Mouse (Mus musculus): ENCODE measurements around the gene Fam210b.

Gene Fam210b

GRCm38 (mm10) chr2:172353218-172353617, 7.9 kb downstream of the Fam210b start:
- DNase-seq: no peak

DNA sequence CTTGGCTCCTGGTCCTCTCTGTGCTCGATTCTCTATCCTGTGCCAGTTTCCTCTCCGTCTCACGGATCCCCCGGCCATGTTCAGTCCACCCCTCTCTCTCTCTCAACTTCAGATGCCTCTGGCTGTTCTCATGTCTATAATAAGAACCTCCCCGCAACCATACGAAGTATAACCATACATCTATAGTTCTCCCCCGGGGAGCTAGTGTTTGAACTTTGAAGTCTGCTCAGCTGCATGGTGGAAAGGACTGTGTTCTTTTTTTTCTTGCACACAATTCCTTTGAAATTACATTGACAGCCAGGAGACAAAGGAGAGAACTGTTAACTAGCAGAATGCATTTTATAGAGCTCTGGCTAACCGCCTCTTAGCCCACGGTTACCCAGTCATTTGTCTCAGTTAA, 9.4 kb downstream of the Fam210b start:
- DNase-seq: no peak

- no peak for DNase-seq
These were observed 10.5 kb downstream of the Fam210b start for GRCm38 (mm10) chr2:172355833-172356232.

DNA sequence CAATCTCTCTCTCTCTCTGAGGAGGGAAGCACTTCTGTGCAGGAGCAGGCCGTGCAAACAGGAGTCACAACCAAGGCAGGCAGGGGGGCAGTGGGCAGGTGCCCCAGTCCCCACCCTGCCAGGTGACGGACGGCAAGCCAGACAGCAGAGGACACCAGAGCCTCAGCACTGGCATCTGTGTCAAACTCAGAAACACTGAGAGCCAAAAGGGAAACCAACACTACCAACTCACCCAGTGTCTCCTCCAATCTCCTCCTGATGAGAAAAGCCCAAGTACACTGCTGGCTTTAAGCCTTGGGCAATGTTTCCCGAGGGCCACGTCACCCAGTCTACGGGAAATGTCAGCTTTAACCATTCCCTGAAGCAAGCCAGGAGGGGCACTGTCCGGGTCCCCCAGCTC, 17.8 kb downstream of the Fam210b start:
- no peak for DNase-seq

- DNase-seq: peak; percentile 94 to 97
These were observed 25.3 kb downstream of the Fam210b start, which contains the start of the genes Aurka and Cstf1 for GRCm38 (mm10) chr2:172370411-172371223. Gene Aurka, minus strand, starts transcription at chr2:172370535. Gene Cstf1, plus strand, starts transcription at chr2:172370681.

GRCm38 (mm10) chr2:172371258-172371657, 25.9 kb downstream of the Fam210b start:
- DNase-seq: no peak

GRCm38 (mm10) chr2:172376551-172376950, 31.2 kb downstream of the Fam210b start:
- no peak for DNase-seq

GRCm38 (mm10) chr2:172376999-172377515, 31.7 kb downstream of the Fam210b start:
- DNase-seq: no peak

DNA sequence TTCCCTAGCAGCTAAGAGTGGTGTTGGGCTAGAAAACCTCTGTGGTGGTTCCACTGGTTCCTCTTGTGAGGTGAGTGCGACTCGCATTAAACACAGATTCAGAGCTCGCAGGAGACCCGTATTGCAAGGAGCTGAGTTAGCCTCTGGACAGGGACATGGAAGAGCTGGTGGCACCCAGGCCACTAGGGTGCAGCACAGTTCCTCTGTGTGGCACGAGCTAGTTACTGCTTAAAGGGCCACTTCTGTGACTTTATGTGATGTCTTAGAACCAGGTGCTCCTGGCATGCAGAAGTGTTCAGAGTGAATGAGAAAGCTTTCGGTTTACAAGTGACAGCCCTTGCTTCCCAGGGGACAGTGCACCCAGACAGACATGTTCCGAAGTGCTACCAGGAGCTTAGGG, 33.0 kb downstream of the Fam210b start:
- DNase-seq: no peak

GRCm38 (mm10) chr2:172380513-172380912, 35.1 kb downstream of the Fam210b start:
- no peak for DNase-seq

- no peak for DNase-seq
These were observed 36.0 kb downstream of the Fam210b start for GRCm38 (mm10) chr2:172381341-172381740.

GRCm38 (mm10) chr2:172381898-172382297, 36.5 kb downstream of the Fam210b start:
- DNase-seq: no peak

DNA sequence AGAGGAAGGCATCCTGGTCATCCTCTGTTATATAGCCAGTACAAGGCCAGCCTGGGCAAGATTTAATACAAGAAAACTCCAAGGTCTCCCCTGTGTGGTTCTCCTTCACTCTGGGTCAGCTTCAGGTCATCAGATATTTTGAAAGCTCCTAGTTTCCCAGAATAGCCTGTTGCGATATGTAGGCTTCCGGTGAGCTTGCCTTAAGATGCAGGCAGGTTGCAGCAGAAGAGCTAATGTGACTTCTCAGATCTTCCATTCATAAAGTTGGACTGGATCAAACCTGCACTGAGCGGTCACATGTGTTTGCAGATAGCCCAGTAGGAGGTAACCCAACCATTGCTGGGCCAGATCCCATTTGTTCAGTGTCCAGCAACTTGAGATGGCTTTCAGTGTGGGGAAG, 39.4 kb downstream of the Fam210b start:
- DNase-seq: no peak

GRCm38 (mm10) chr2:172390341-172390740, 45.0 kb downstream of the Fam210b start:
- DNase-seq: no peak

- DNase-seq: no peak
These were observed 46.7 kb downstream of the Fam210b start for GRCm38 (mm10) chr2:172392041-172392521.

DNA sequence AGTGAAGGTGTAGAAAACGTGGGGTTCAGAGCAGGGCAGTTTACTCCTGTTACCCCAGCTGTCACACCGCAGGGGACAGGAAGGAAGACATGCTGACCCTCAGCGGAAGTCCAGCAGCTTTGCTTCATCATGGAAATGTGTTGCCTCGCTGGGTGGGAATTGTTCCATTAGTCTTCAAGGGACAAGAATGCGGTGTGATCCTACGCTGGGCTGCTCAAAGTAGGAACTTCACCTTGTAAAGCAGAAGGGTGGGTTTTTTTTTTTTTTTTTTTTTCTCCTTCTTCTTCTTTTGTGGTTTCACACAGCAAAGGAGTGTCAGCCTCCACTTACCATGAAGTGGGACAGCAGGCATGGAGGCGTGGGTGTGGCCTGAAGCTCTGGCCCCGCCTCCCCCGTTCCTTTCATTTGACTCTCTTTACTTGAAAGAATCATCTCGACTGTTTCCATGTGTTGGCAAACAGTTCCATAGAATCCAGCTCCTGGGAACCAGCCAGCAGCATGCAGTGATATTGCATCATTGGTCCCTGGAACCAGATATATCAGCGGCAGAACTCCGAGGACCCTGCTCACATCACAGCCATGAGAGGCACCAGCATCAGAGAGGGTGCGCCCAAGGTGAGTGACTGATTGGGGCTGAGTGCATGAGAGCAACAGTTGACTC, 48.2 kb downstream of the Fam210b start, which contains the start of gene Cass4:
Gene Cass4, plus strand, starts transcription at position 404 of the 661 bp plus-strand sequence.
- DNase-seq: no peak

- no peak for DNase-seq
These were observed 48.7 kb downstream of the Fam210b start for GRCm38 (mm10) chr2:172394052-172394392.

- DNase-seq: no peak
These were observed 49.3 kb downstream of the Fam210b start for GRCm38 (mm10) chr2:172394671-172395070.

DNA sequence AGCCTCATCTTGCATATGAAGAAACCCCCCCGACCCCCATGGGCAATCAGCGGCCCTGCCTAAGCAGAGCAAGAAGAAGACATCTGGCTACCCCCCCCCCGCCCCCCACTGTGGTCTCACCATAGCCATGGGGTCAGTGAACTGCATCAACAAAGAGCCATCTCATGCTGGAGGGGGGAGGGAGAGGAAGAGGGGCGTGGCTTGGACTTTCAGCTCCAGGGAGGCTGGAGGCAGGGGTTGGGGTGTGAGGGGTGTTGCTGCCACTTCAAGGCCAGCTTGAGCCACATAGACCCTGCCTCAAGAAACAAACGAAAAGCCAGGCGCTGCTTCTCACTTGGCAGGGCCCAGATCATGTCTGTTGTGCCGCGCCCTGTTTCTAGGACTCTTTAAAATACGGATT, 50.6 kb downstream of the Fam210b start:
- DNase-seq: no peak

DNA sequence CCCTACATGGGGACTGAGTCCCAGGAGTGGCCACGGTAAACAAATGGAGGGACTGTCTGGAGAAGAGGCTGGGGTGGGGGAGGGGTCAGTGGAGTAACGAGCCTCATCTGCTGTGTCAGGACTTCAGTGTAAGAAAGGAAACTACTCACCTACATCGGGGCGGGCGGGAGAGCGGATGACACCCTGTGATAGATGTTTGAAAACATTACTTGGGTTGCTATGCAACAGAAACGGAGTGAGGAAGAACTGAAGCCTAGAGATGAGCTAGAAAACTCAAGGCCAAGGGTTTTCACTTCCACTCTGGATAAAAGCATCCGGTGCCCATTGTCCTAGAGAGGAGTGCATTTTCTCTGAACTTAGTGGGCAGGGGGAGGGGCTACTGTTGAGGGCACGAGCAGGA, 54.5 kb downstream of the Fam210b start:
- no peak for DNase-seq

- no peak for DNase-seq
These were observed 55.9 kb downstream of the Fam210b start for GRCm38 (mm10) chr2:172401116-172401825.

DNA sequence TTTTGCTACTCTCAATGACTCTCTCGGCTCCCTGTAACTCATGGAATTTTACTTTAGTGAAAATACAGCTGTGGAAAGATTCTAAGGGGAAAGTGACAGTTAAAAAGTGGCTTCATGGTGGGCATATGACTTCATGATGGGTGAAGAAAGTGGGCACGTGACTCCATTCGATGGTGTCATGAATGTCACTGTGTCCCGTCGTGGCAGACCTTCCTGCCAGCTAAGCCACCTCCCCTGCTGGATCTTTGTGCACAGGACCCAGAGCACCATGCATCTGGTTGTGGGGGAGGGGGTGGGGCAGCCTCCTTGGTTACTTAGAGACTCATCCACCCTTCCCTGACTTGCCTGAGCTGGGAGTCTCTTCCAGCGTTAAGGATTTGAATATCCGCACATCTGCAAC, 58.9 kb downstream of the Fam210b start:
- no peak for DNase-seq

- no peak for DNase-seq
These were observed 59.6 kb downstream of the Fam210b start for GRCm38 (mm10) chr2:172405011-172405410.
